Mouse (Mus musculus) CH12.LX (cell line): ENCODE results near the gene Kynu. TPM values are rescaled to one million over a fixed set of nuclear protein-coding genes. Genes with fewer than 3 reads are reported as not detected.
A peak's percentile ranks its signal among the peaks of the same experiment; 100 is the strongest.

ENCODE experiments used
- DNase-seq: peaks from one replicate; pipeline ENCODE4 v3.0.0-alpha.2; 2013; ENCODE audit errors: extremely low read depth
- H3K27ac ChIP-seq: 2 replicates; pipeline ENCODE4 v1.5.1; 2012; ENCODE audit warnings: low read depth, mild to moderate bottlenecking, control low read depth, moderate library complexity; ENCODE audit not compliant: insufficient read depth
- H3K27me3 ChIP-seq: replicated peaks from 2 replicates; pipeline ENCODE3; 2012; ENCODE audit warnings: inconsistent platforms
- H3K36me3 ChIP-seq, 2 experiments: replicated peaks in 1 of 2; 2 replicates each; pipeline versions ENCODE3 to v1.6.1; 2012; ENCODE audit warnings: inconsistent platforms in 1 of 2, low read length in 1 of 2, mild to moderate bottlenecking in 1 of 2, mixed read lengths in 1 of 2, moderate library complexity in 1 of 2; ENCODE audit not compliant: control insufficient read depth in 1 of 2, insufficient read depth in 1 of 2
- H3K4me1 ChIP-seq, 2 experiments: 2 replicates each; pipeline ENCODE4 v1.6.1; 2012; ENCODE audit warnings: inconsistent platforms in 1 of 2, moderate library complexity in 1 of 2; ENCODE audit not compliant: insufficient read depth in 2 of 2, control insufficient read depth in 1 of 2
- H3K4me2 ChIP-seq: 2 replicates; pipeline ENCODE4 v1.6.1; 2012; ENCODE audit warnings: low read depth, mild to moderate bottlenecking, control low read depth; ENCODE audit not compliant: poor library complexity, insufficient read depth, severe bottlenecking
- H3K4me3 ChIP-seq, 3 experiments: fragments of 150-350 bp in 1 of 3; sonication (generic) in 1 of 3; replicated peaks in 1 of 3; 2 replicates each; pipeline versions ENCODE3 to v1.5.1; 2011 to 2012; ENCODE audit warnings: low read depth in 2 of 3, low read length in 2 of 3, mild to moderate bottlenecking in 2 of 3, moderate library complexity in 2 of 3, control low read depth in 1 of 3, improper control_type of control experiment in 1 of 3, inconsistent platforms in 1 of 3, mixed read lengths in 1 of 3; ENCODE audit not compliant: poor library complexity in 1 of 3
- H3K79me2 ChIP-seq: replicated peaks from 2 replicates; pipeline ENCODE4 v1.6.1; 2012; ENCODE audit warnings: mild to moderate bottlenecking, moderate library complexity; ENCODE audit not compliant: control insufficient read depth, poor library complexity, insufficient read depth, severe bottlenecking; ENCODE audit errors: extremely low read depth
- H3K9ac ChIP-seq: 2 replicates; pipeline ENCODE4 v1.6.1; 2012; ENCODE audit warnings: low read depth, mild to moderate bottlenecking, control low read depth, moderate library complexity; ENCODE audit not compliant: insufficient read depth
- H3K9me3 ChIP-seq: replicated peaks from 2 replicates; pipeline ENCODE3; 2012; ENCODE audit warnings: low read length, inconsistent platforms, mixed read lengths
- BHLHE40 ChIP-seq: IDR thresholded peaks from 2 replicates; pipeline ENCODE4 v1.6.1; 2011; ENCODE audit warnings: mild to moderate bottlenecking, low read depth, low read length, improper control_type of control experiment
- CTCF ChIP-seq, 2 experiments: IDR thresholded peaks in 1 of 2; conservative IDR thresholded peaks in 1 of 2; 2 replicates each; pipeline ENCODE4 v1.5.1; 2011 to 2012; ENCODE audit warnings: low read depth in 2 of 2, low read length in 2 of 2, improper control_type of control experiment in 1 of 2, inconsistent platforms in 1 of 2, mild to moderate bottlenecking in 1 of 2, moderate library complexity in 1 of 2
- ETS1 ChIP-seq: conservative IDR thresholded peaks from 2 replicates; pipeline ENCODE4 v1.6.1; 2012; ENCODE audit warnings: low read depth, mild to moderate bottlenecking, inconsistent platforms, low read length, improper control_type of control experiment, moderate library complexity
- GABPA ChIP-seq: IDR thresholded peaks from 2 replicates; pipeline ENCODE4 v1.6.1; 2012; ENCODE audit warnings: low read depth, low read length, improper control_type of control experiment, inconsistent platforms; ENCODE audit not compliant: insufficient replicate concordance
- IRF4 ChIP-seq: IDR thresholded peaks from 2 replicates; pipeline ENCODE4 v1.6.1; 2014; ENCODE audit warnings: low read depth, mild to moderate bottlenecking, inconsistent platforms, low read length, improper control_type of control experiment
- MAFK ChIP-seq: IDR thresholded peaks from 2 replicates; pipeline ENCODE4 v1.6.1; 2011; ENCODE audit warnings: low read length, improper control_type of control experiment; ENCODE audit not compliant: insufficient replicate concordance
- MAX ChIP-seq: IDR thresholded peaks from 2 replicates; pipeline ENCODE4 v1.6.1; 2011; ENCODE audit warnings: low read length, improper control_type of control experiment
- MEF2A ChIP-seq: IDR thresholded peaks from 2 replicates; pipeline ENCODE4 v1.6.1; 2014; ENCODE audit warnings: low read depth, mild to moderate bottlenecking, inconsistent platforms, low read length, improper control_type of control experiment, borderline replicate concordance
- MYC ChIP-seq: IDR thresholded peaks from 2 replicates; pipeline ENCODE4 v1.6.1; 2011; ENCODE audit warnings: low read depth, mild to moderate bottlenecking, improper control_type of control experiment, low read length
- RAD21 ChIP-seq: IDR thresholded peaks from 2 replicates; pipeline ENCODE4 v1.6.1; 2011; ENCODE audit warnings: low read depth, mild to moderate bottlenecking, low read length, improper control_type of control experiment, moderate library complexity
- RCOR1 ChIP-seq: conservative IDR thresholded peaks from 2 replicates; pipeline ENCODE4 v1.6.1; 2012; ENCODE audit warnings: low read depth, mild to moderate bottlenecking, inconsistent platforms, low read length, improper control_type of control experiment
- SMC3 ChIP-seq: IDR thresholded peaks from 2 replicates; pipeline ENCODE4 v1.6.1; 2011; ENCODE audit warnings: low read depth, low read length, improper control_type of control experiment
- TBP ChIP-seq: conservative IDR thresholded peaks from 2 replicates; pipeline ENCODE4 v1.6.1; 2011; ENCODE audit warnings: low read depth, low read length, improper control_type of control experiment
- UBTF ChIP-seq: IDR thresholded peaks from 2 replicates; pipeline ENCODE4 v1.6.1; 2012; ENCODE audit warnings: low read depth, mild to moderate bottlenecking, inconsistent platforms, low read length, improper control_type of control experiment, moderate library complexity
- ZC3H11A ChIP-seq: IDR thresholded peaks from 2 replicates; pipeline ENCODE4 v1.6.1; 2012; ENCODE audit warnings: low read depth, mild to moderate bottlenecking, inconsistent platforms, low read length, improper control_type of control experiment
- ZMIZ1 ChIP-seq: IDR thresholded peaks from 2 replicates; pipeline ENCODE4 v1.6.1; 2012; ENCODE audit warnings: low read depth, mild to moderate bottlenecking, inconsistent platforms, low read length, improper control_type of control experiment
- dilution Hi-C: fragments of 300-500 bp; cut with MboI; formaldehyde crosslinking; loops from 2 replicates; pipeline ENCODE4 v1.14.3; 2020; ENCODE audit warnings: low sequenced_read_pairs; ENCODE audit not compliant: extremely low pct_unique_long_range_greater_than_20kb, extremely low pct_ligation_motif_present
- in situ Hi-C: fragments of 300-500 bp; cut with MboI; formaldehyde crosslinking; loops from 3 replicates; pipeline ENCODE4 v1.14.3; 2019; ENCODE audit warnings: low sequenced_read_pairs, low pct_ligation_motif_present, low pct_unique_long_range_greater_than_20kb, mixed read lengths
- polyA plus RNA-seq: library from polyadenylated mRNA; unstranded; fragments of >175 nt; gene quantifications from 2 replicates; pipeline ENCODE4 v1.2.1, GENCODE M21; 2012; ENCODE audit warnings: low read depth; ENCODE audit not compliant: insufficient read length
- total RNA-seq, 2 experiments: library from RNA; depleted of rRNA; stranded (reverse); fragments of 300-350 nt in 1 of 2; fragments of >200 nt in 1 of 2; gene quantifications; 2 replicates each; pipeline ENCODE4 v1.2.3; 2012 to 2014

Gene Kynu
- total and polyA plus RNA-seq, 3 experiments = 42.4 to 106 (median 77.6) TPM

GRCm38 (mm10) chr2:43621140-43621539 is 66.0 kb downstream of the Kynu start:
- Histone ChIP-seq H3K79me2 (no peaks in the 10 kb centered on the region; the same call in 1 of the 2 replicates), H3K4me2 (no peak overlapping the region), H3K9ac (no peak overlapping the region), H3K4me3 (no peak overlapping the region), H3K4me1 (peaks cover 0 to 2% of the 10 kb centered on the region in 2 experiments; a peak in 2 of 4 replicates), H3K27me3 (no peaks in the 10 kb centered on the region), H3K36me3 (peaks cover 9 to 59% of the 10 kb centered on the region in 2 experiments), H3K27ac (no peak overlapping the region), H3K9me3 (no peaks in the 10 kb centered on the region)
- TF ChIP-seq IRF4 (peak; percentile 78), BHLHE40 (peak; percentile 31; the same call in 1 of the 2 replicates), RCOR1 (no peak), ETS1 (peak; percentile 97), UBTF (no peak), GABPA (no peak), MYC (no peak), MEF2A (peak; percentile 58; the same call in 1 of the 2 replicates), ZMIZ1 (no peak), TBP (no peak), MAFK (peak; percentile 78), MAX (no peak)
- dilution Hi-C loops (no loop called here), in situ Hi-C loops (no loop called here)
- no peak for DNase-seq

- dilution Hi-C loops (no loop called here), in situ Hi-C loops (no loop called here)
- H3K27me3 ChIP-seq = no peaks in the 10 kb centered on the region
- peaks cover 7 to 50% of the 10 kb centered on the region in 2 experiments for H3K36me3 ChIP-seq
- peaks cover 0 to 12% of the 10 kb centered on the region in 2 experiments; a peak in 2 of 4 replicates for H3K4me1 ChIP-seq
- no peaks in the 10 kb centered on the region; the same call in 1 of the 2 replicates for H3K79me2 ChIP-seq
- H3K4me2 ChIP-seq = no peak overlapping the region
- H3K4me3 ChIP-seq = no peak overlapping the region
- DNase-seq = peak; percentile 27
- TF ChIP-seq CTCF (conservative IDR thresholded peaks at IDR 0.05 in 1 of 2, IDR thresholded peaks at IDR 0.05 in 1 of 2; ENCODE audit: low read depth in 2 of 2, low read length in 2 of 2) (peak; percentile 69 to 78), SMC3 (peak; percentile 64), ZC3H11A (peak; percentile 25; the same call in 1 of the 2 replicates), RAD21 (peak; percentile 88), MAFK (no peak)
- H3K9ac ChIP-seq = no peak overlapping the region
- H3K9me3 ChIP-seq = no peaks in the 10 kb centered on the region
- H3K27ac ChIP-seq = no peak overlapping the region
Observed at GRCm38 (mm10) chr2:43622844-43623243, 67.7 kb downstream of the Kynu start.
